Mouse (Mus musculus) G1E (cell line): ENCODE results near the gene Hoxc12.

Experiments
- CTCF ChIP-seq: IDR thresholded peaks from 2 replicates; pipeline ENCODE4 v1.5.1; 2012; ENCODE audit warnings: low read depth, low read length, inconsistent platforms, mixed read lengths
- GATA2 ChIP-seq: IDR thresholded peaks from 2 replicates; pipeline ENCODE4 v1.6.1; 2012; ENCODE audit warnings: low read depth, low read length, inconsistent platforms, borderline replicate concordance

DNA sequence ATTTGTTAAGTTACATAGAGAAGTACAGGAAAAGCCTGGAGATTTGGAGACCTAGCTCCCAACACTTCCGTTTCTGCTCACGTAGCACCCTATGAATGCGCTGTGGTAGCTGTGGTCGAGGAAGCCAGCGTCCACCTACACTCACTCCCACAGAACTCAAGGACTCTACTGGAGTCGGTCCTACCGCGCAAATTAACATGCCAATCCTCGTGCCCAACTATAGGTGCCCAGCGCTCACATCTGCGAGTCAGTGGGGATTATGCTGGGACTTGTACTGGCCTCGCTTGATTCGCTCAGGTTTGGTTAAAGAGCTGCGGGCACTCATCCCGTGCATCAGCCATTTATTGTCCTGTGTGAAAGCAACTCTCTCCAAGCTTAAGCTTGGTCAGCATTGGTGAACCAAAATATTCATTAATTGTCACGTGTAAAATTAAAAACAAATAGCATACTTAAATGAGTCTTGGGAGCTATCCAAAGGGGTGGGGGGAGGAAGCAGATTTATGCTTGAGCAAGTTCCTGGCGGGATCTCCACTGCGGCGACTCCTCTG, 23.4 kb upstream of the Hoxc12 start:
- no peak for TF ChIP-seq CTCF
- TF ChIP-seq GATA2 = no peak
